Mouse (Mus musculus): ENCODE results near the gene Poll. TPM values are rescaled to one million over a fixed set of nuclear protein-coding genes. Genes with fewer than 3 reads are reported as not detected.

The Poll gene
- total and polyA plus RNA-seq, 2 experiments from 2014 or later = 8.9 to 9.9 TPM

- peaks cover 25% of the 10 kb centered on the region for H3K36me3 ChIP-seq (ENCODE audit: insufficient read depth, low read length)
- H3K9me3 ChIP-seq (ENCODE audit: low read length) = no peaks in the 10 kb centered on the region
- peak; percentile 76 for TF ChIP-seq CTCF (IDR thresholded peaks at IDR 0.05)
- no peak overlapping the region for H3K4me3 ChIP-seq (ENCODE audit: low read depth, low read length)
- no peak overlapping the region for H3K9ac ChIP-seq (replicated peaks; ENCODE audit: low read length, poor library complexity, severe bottlenecking)
- no peak overlapping the region for H3K27ac ChIP-seq (ENCODE audit: low read depth, low read length)
- WGBS = 59% methylated on average over 3 of the region's 3 CpGs
- ATAC-seq (ENCODE audit: low FRiP score) (no peak), DNase-seq (ENCODE audit: low spot score) (peak; percentile 52)
- H3K27me3 ChIP-seq (ENCODE audit: insufficient read depth, low read length) = no peaks in the 10 kb centered on the region
- no peaks in the 10 kb centered on the region for H3K4me1 ChIP-seq (ENCODE audit: insufficient read depth, low read length)
- H3K4me2 ChIP-seq (ENCODE audit: low read depth, low read length, poor library complexity, severe bottlenecking) = no peak overlapping the region
Measured at GRCm38 (mm10) chr19:45581257-45581656, 20.9 kb upstream of the Poll start.

- H3K27ac ChIP-seq (ENCODE audit: low read depth, low read length) = no peak overlapping the region
- H3K4me2 ChIP-seq (ENCODE audit: low read depth, low read length, poor library complexity, severe bottlenecking) = no peak overlapping the region
- no peak for ATAC-seq (ENCODE audit: low FRiP score)
- no peak overlapping the region for H3K9ac ChIP-seq (replicated peaks; ENCODE audit: low read length, poor library complexity, severe bottlenecking)
- no peak for DNase-seq (ENCODE audit: low spot score)
- 13% methylated on average over 12 of the region's 12 CpGs for WGBS
- TF ChIP-seq CTCF (IDR thresholded peaks at IDR 0.05) = no peak
- no peaks in the 10 kb centered on the region for H3K9me3 ChIP-seq (ENCODE audit: low read length)
- H3K36me3 ChIP-seq (ENCODE audit: insufficient read depth, low read length) = peaks cover 26% of the 10 kb centered on the region
- H3K4me1 ChIP-seq (ENCODE audit: insufficient read depth, low read length) = no peaks in the 10 kb centered on the region
- H3K27me3 ChIP-seq (ENCODE audit: insufficient read depth, low read length) = no peaks in the 10 kb centered on the region
- no peak overlapping the region for H3K4me3 ChIP-seq (ENCODE audit: low read depth, low read length)
Measured at GRCm38 (mm10) chr19:45580235-45580634, 19.9 kb upstream of the Poll start.

- no peak for ATAC-seq (ENCODE audit: low FRiP score)
- H3K9ac ChIP-seq (replicated peaks; ENCODE audit: low read length, poor library complexity, severe bottlenecking) = no peak overlapping the region
Measured at GRCm38 (mm10) chr19:45579416-45579815, 19.1 kb upstream of the Poll start.

GRCm38 (mm10) chr19:45578976-45579375 lies 18.6 kb upstream of the Poll start:
- peaks cover 33% of the 10 kb centered on the region for H3K36me3 ChIP-seq (ENCODE audit: insufficient read depth, low read length)
- no peak for DNase-seq (ENCODE audit: low spot score)
- no peak for ATAC-seq (ENCODE audit: low FRiP score)
- H3K4me1 ChIP-seq (ENCODE audit: insufficient read depth, low read length) = no peaks in the 10 kb centered on the region
- whole genome bisulfite sequencing = 89% methylated on average over 12 of the region's 12 CpGs
- H3K9ac ChIP-seq (replicated peaks; ENCODE audit: low read length, poor library complexity, severe bottlenecking) = no peak overlapping the region
- H3K27ac ChIP-seq (ENCODE audit: low read depth, low read length) = no peak overlapping the region
- no peak for TF ChIP-seq CTCF (IDR thresholded peaks at IDR 0.05)
- no peaks in the 10 kb centered on the region for H3K27me3 ChIP-seq (ENCODE audit: insufficient read depth, low read length)
- H3K9me3 ChIP-seq (ENCODE audit: low read length) = no peaks in the 10 kb centered on the region
- no peak overlapping the region for H3K4me2 ChIP-seq (ENCODE audit: low read depth, low read length, poor library complexity, severe bottlenecking)
- no peak overlapping the region for H3K4me3 ChIP-seq (ENCODE audit: low read depth, low read length)

More at GRCm38 (mm10) chr19:45579416-45579815, 19.1 kb upstream of the Poll start:
- Histone ChIP-seq H3K4me2 (ENCODE audit: low read depth, low read length, poor library complexity, severe bottlenecking) (no peak overlapping the region), H3K27ac (ENCODE audit: low read depth, low read length) (no peak overlapping the region), H3K36me3 (ENCODE audit: insufficient read depth, low read length) (peaks cover 30% of the 10 kb centered on the region), H3K4me3 (ENCODE audit: low read depth, low read length) (no peak overlapping the region), H3K27me3 (ENCODE audit: insufficient read depth, low read length) (no peaks in the 10 kb centered on the region), H3K9me3 (ENCODE audit: low read length) (no peaks in the 10 kb centered on the region), H3K4me1 (ENCODE audit: insufficient read depth, low read length) (no peaks in the 10 kb centered on the region)
- 83% methylated on average over 7 of the region's 7 CpGs for WGBS
- TF ChIP-seq CTCF (IDR thresholded peaks at IDR 0.05) = no peak
- DNase-seq (ENCODE audit: low spot score) = no peak

- ATAC-seq (ENCODE audit: low FRiP score) (no peak), DNase-seq (ENCODE audit: low spot score) (no peak)
- WGBS = 86% methylated on average over 14 of the region's 14 CpGs
- no peak overlapping the region for H3K27ac ChIP-seq (ENCODE audit: low read depth, low read length)
- H3K4me2 ChIP-seq (ENCODE audit: low read depth, low read length, poor library complexity, severe bottlenecking) = no peak overlapping the region
- peaks cover 40% of the 10 kb centered on the region for H3K36me3 ChIP-seq (ENCODE audit: insufficient read depth, low read length)
- no peak overlapping the region for H3K9ac ChIP-seq (replicated peaks; ENCODE audit: low read length, poor library complexity, severe bottlenecking)
- no peaks in the 10 kb centered on the region for H3K4me1 ChIP-seq (ENCODE audit: insufficient read depth, low read length)
- H3K27me3 ChIP-seq (ENCODE audit: insufficient read depth, low read length) = no peaks in the 10 kb centered on the region
- TF ChIP-seq CTCF (IDR thresholded peaks at IDR 0.05) = no peak
- no peaks in the 10 kb centered on the region for H3K9me3 ChIP-seq (ENCODE audit: low read length)
- H3K4me3 ChIP-seq (ENCODE audit: low read depth, low read length) = no peak overlapping the region
Measured at GRCm38 (mm10) chr19:45577141-45577750, 16.9 kb upstream of the Poll start.

- no peaks in the 10 kb centered on the region for H3K4me1 ChIP-seq (ENCODE audit: insufficient read depth, low read length)
- no peak overlapping the region for H3K9ac ChIP-seq (replicated peaks; ENCODE audit: low read length, poor library complexity, severe bottlenecking)
- TF ChIP-seq CTCF (IDR thresholded peaks at IDR 0.05) = no peak
- no peak overlapping the region for H3K4me2 ChIP-seq (ENCODE audit: low read depth, low read length, poor library complexity, severe bottlenecking)
- H3K27me3 ChIP-seq (ENCODE audit: insufficient read depth, low read length) = peaks cover 3% of the 10 kb centered on the region; the same call in 1 of the 2 replicates
- peaks cover 49% of the 10 kb centered on the region for H3K36me3 ChIP-seq (ENCODE audit: insufficient read depth, low read length)
- 0 out of 2 replicates have a peak overlapping the region, but pooled peaks have one; percentile 32 for H3K27ac ChIP-seq (ENCODE audit: low read depth, low read length)
- no peak for ATAC-seq (ENCODE audit: low FRiP score)
- WGBS = 18% methylated on average over 8 of the region's 8 CpGs
- no peaks in the 10 kb centered on the region for H3K9me3 ChIP-seq (ENCODE audit: low read length)
- DNase-seq (ENCODE audit: low spot score) = no peak
- no peak overlapping the region for H3K4me3 ChIP-seq (ENCODE audit: low read depth, low read length)
Measured at GRCm38 (mm10) chr19:45575632-45576001, 15.3 kb upstream of the Poll start.

Measured in midbrain, postnatal 0 days (tissue).